Mouse (Mus musculus) embryo, embryonic 11.5 days (tissue): Measurements from ENCODE around the gene Nrde2.
A peak's percentile ranks its signal among the peaks of the same experiment; 100 is the strongest.

Experiments
- DNase-seq: peaks from one replicate; pipeline ENCODE4 v3.0.0-alpha.2; 2012; ENCODE audit warnings: low read depth, low spot score

Nrde2 gene

DNA sequence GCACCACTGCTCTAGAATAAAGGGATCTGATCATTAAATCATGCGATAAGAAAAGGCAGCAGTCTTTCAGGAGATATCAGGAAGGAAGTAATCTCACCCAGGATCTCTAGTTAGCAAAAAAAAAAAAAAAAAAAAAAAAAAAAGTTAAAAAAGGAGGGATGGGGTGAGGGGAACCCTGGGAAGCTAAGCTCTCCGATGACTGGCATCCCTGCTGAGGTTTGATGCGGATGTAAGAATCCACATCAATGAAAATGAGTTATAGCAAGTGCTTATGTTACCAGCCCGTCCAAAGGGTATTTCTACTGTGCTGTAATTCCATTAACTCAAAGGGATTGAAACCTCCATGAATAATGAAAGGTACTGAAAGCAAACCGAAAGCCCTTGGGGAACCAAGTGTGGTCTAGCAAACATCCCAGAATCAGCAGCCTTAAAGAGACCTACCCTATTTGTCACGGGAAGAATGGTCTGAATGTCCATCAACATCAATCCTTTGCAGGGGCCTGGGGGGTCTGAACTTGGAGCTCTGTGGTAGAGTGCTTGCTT is 19.5 kb upstream of the Nrde2 start:
- DNase-seq: no peak

GRCm38 (mm10) chr12:100176469-100177056 is 17.1 kb upstream of the Nrde2 start:
- DNase-seq: no peak

DNA sequence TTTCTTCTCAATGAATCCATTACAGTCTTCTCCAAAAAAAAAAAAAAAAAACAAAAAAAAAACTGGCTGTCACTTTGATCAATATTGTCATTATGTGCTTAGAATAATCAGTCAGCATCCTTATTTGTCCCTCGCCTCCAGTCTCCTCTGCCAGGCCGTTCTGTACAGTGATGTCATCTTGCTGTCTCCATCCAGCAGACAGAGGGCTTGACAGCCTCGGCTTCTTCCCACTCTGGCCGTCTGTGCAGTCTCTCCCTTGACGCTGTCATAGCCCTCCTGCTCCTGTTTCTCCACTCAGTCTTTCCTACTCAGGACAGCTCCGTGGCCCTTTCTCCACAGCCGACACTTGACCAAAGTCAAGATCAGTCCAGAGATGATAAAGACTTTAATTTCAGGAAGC is 13.0 kb upstream of the Nrde2 start:
- DNase-seq: no peak

DNA sequence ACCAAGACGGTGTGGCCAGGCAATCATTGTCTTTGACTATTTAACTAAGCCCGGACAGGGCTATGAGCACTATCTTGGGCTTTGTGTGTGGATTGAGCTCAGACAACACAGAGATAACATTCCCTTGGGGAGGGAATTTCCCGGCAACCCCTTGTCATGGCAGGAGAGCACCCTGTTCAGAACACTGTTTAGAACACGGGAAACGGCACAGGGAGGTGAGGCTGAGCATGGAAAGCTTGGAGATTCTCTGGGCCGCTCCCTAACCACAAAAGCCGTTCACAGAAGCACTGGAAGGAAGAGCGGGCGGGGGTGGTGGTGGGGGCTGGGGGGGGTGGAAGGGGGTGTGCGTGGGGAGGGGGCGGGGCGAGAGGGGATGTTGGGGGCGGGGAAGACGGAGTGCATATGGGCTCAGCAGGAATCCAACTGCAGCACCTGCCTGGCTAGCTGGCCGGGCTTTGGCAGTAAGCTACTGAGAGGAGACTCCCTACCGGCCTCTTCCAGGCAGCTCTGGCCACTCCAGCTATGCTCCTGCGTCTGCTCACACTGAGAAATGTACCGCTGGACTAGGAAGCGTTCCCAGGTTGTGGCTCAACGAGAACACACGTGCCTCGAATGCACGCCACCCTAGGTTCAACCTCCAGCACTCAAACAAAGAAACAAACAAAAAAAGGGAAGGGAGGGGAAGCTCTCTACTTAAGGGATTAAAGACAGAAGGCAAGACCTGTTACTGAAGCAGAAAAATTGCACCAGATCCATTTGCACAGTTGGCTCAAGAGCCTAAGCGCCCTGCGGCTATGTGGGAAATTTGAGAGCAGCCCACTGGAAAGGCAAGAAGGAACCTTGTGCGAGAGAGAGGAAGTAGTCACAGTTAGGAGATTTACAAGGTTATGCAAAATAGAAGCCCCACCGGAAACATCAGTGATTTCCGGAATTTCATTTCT is 8.7 kb upstream of the Nrde2 start:
- no peak for DNase-seq

GRCm38 (mm10) chr12:100167502-100167901 is 8.0 kb upstream of the Nrde2 start:
- DNase-seq: no peak

GRCm38 (mm10) chr12:100166939-100167338 is 7.5 kb upstream of the Nrde2 start:
- DNase-seq: no peak

- no peak for DNase-seq
Observed at GRCm38 (mm10) chr12:100166177-100166576, 6.7 kb upstream of the Nrde2 start.

GRCm38 (mm10) chr12:100164991-100165500 is 5.6 kb upstream of the Nrde2 start:
- DNase-seq: no peak

DNA sequence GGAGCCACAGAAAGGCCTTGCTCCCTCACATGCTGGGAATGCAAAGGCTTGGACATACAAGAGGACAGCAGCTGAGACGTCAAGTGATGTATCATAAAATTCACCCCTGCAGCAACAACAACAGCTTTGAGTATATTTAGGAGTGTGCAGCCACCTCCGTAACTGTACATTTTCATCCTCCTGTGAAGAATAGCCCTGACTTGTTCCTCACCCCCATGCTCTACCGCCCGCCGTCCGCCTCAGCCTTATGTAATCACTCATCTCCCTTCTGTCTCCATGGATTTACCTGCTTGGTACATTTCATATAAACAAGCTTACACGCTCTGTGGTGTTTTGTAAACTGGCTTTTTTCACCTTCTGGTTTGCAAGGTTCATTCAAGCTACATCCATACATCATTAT is 7.0 kb downstream of the Nrde2 start:
- DNase-seq: no peak

DNA sequence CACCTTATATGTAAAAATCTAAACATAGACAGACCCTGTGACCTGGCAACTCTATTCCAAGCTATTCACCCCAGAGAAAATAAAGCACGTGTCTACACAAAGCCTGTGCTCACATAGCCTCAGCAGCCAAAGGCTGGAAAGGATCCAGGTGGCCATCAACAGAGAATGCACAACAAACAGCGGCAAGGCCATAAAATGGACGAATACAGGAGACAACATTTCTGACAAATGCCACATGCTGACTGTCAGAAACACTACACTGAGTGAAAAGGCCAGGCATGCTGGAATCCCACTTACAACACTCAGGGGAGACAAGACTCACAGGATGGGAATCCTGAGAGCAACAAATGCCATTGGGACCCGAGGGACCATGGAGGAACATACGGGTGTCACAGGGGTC is 15.2 kb downstream of the Nrde2 start:
- DNase-seq: no peak

DNA sequence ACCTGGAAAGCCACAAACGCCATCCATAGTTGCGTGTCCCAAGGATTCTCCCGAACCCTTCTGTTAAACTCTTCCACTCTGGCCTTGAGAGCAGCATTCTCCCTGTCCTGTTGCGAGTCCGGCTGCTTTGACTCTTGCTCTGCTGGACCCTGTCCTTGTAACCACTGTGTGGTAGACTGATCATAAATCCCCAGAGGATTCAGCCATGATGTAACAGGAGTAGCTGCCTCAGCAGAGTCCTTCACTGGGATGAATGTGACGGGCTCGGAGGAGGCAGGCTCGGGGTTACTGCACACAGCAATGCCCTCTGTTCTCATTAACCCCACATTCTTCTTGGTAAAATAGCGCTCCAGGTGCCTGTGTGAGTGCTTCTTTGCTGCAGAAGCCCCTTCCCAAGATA is 15.7 kb downstream of the Nrde2 start:
- no peak for DNase-seq

GRCm38 (mm10) chr12:100142848-100143523 is 16.5 kb downstream of the Nrde2 start:
- no peak for DNase-seq

DNA sequence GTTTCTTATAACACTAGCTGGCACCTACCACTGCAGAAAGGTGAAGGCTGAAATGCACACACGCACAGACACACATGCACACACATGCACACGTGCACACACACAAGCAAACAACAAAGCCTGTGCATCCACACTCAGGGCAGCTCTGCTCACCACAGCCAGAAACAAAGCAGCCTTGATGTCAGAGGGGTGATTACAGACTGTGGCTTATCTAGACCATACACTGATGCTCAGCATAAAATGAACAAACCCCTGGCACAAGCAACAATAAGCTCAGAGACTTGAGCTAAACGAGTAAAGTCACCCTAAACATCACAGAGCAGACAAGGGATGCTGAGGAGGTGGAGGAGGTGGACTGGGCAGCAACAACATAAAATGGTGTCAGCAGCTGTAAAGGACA is 24.3 kb downstream of the Nrde2 start:
- no peak for DNase-seq

- no peak for DNase-seq
Observed at GRCm38 (mm10) chr12:100134395-100134936, 25.0 kb downstream of the Nrde2 start.

DNA sequence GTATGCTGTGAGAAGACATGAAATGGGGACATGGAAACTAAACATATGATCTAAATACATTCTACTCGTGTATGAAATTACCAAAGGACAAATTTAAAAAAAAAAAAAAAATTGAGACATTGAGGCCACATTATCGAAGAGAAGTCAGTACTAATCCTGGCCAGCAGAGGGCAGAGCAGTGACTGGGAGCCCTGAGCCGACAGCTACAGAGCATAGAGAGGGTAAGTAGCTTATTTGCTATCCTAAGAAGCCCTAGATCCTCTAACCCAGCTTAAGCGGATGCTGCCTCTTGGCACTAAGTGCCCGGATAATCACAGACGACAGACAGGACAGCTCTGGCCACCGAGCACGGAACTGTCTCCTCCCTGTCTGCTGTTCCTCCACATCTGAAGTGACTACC is 27.8 kb downstream of the Nrde2 start:
- peak; percentile 48 for DNase-seq

GRCm38 (mm10) chr12:100131167-100131566 is 28.3 kb downstream of the Nrde2 start:
- no peak for DNase-seq

GRCm38 (mm10) chr12:100128961-100129360 is 30.5 kb downstream of the Nrde2 start:
- DNase-seq: no peak

GRCm38 (mm10) chr12:100128522-100128921 is 30.9 kb downstream of the Nrde2 start:
- no peak for DNase-seq

GRCm38 (mm10) chr12:100127866-100128480 is 31.5 kb downstream of the Nrde2 start:
- DNase-seq: no peak

DNA sequence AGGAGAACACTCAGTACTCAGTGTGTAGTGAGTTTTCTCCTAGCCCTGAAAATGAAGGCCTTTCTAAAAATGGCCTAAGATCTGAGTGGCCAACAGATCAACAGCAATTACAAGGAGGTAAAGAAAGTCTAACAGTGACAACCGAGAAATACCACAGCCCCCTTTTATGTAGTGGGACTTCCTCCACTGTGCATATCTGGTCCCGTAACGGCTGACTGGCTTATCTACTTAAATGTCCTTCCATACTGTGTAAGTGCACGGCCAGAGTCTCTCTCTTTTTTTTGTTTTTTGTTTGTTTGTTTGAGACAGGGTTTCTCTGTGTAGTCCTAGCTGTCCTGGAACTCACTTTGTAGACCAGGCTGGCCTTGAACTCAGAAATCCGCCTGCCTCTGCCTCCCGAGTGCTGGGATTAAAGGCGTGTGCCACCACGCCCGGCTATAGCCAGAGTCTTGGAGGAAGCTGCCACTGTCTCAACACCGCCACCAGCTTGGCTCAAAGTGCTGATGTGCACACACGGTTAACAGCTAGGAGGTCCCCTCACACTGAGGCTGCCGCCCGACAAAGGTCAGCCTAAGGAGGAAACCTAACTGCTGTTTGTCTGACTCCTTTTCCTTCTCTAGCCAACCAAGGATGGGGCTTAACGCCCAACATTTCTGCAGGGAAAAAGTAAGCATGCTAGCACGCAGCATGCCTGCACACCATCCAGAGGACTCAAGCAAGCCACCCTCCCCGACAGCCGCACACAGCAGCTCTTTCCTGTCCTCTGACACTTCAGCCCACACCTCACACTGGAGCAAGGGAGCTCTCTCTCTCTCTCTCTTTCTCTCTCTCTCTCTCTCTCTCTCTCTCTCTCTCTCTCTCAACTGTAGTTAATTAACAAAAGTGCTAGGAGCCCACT is 32.2 kb downstream of the Nrde2 start:
- no peak for DNase-seq
